34 mouse cellular contexts compared by ENCODE assay signal in the genomic region with DNA sequence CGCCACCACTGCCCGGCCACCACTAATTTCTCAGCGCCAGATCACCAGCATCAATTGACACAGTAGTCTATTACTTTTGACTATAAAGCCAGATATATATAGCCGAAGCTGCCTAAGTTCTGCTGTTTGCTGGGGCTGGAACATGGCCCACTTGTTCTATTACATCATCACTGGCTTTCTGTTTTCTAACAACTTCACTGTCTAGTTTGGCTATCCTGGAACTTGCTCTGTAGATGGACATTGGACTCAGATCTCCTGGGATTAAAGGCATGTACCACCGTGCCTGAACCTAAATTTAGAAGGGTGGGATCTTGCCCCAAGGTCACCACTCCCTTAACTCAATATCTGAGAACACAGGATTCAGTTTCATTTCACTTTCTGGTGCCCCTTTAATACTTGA. TPM values are rescaled to one million over a fixed set of nuclear protein-coding genes. Genes with fewer than 3 reads are reported as not detected.
"Had no signal": no experiment of that assay in that cellular context is flagged by ENCODE, and none has a peak within 500 bp of the region (broad histone marks: within the 10 kb centered on the region; RNA-seq: fewer than 3 reads in every experiment).

No protein-coding gene starts in this region.

- H3K9ac ChIP-seq: heart, embryonic 13.5 days; heart, embryonic 15.5 days; hindbrain, embryonic 13.5 days; hindbrain, embryonic 15.5 days; limb, embryonic 13.5 days; limb, embryonic 15.5 days had no signal

- H3K4me2 ChIP-seq: heart, embryonic 11.5 days; heart, embryonic 13.5 days; heart, embryonic 15.5 days; hindbrain, embryonic 13.5 days; hindbrain, embryonic 15.5 days; limb, embryonic 13.5 days; limb, embryonic 15.5 days had no signal

- H3K27ac ChIP-seq: heart, adult 2 months; heart, embryonic 13.5 days; heart, embryonic 15.5 days; hindbrain, embryonic 13.5 days; hindbrain, embryonic 15.5 days; hindbrain, postnatal 0 days; limb, embryonic 13.5 days; limb, embryonic 15.5 days had no signal

- ATAC-seq: forebrain, embryonic 16.5 days; hindbrain, postnatal 0 days; intestine, embryonic 16.5 days had no signal

- H3K4me1 ChIP-seq: heart, embryonic 13.5 days; heart, embryonic 15.5 days; hindbrain, embryonic 13.5 days; hindbrain, embryonic 15.5 days; limb, embryonic 13.5 days; limb, embryonic 15.5 days had no signal

- H3K4me3 ChIP-seq: heart, adult 2 months; heart, embryonic 13.5 days; heart, embryonic 15.5 days; hindbrain, embryonic 13.5 days; hindbrain, embryonic 15.5 days; limb, embryonic 13.5 days; limb, embryonic 15.5 days had no signal

- DNase-seq: gastrocnemius, postnatal 14 days; gastrocnemius, postnatal 36 days; heart, adult 11 months; heart, adult 2 months; heart, postnatal 14 days; heart, postnatal 36 days; kidney, adult 11 months; kidney, adult 8-10 months; kidney, postnatal 10 days; kidney, postnatal 36 days; layer of hippocampus, adult 9-11 months; layer of hippocampus, postnatal 36 days; left cerebral cortex, postnatal 4 days had no signal

- H3K9me3 ChIP-seq: heart, embryonic 13.5 days; heart, embryonic 15.5 days; hindbrain, embryonic 13.5 days; hindbrain, embryonic 15.5 days; limb, embryonic 13.5 days; limb, embryonic 15.5 days had no signal

- H3K27me3 ChIP-seq: heart, embryonic 13.5 days; heart, embryonic 15.5 days; hindbrain, embryonic 13.5 days; hindbrain, embryonic 15.5 days; limb, embryonic 13.5 days; limb, embryonic 15.5 days had no signal

RNA-seq across cellular contexts. Expression of gene Sox15, which starts 9.3 kb away (rescaled TPM):
- total RNA-seq: gastrocnemius, adult 18-20 months; gastrocnemius, adult 8-10 months; gastrocnemius, postnatal 14 days; gastrocnemius, postnatal 36 days; heart, adult 2 months; heart, postnatal 14 days; heart, postnatal 36 days; hindbrain, postnatal 0 days; layer of hippocampus, adult 18-20 months; layer of hippocampus, adult 8-10 months; layer of hippocampus, postnatal 36 days; left cerebral cortex, adult 18-20 months; left cerebral cortex, postnatal 10 days; left cerebral cortex, postnatal 25 days; left cerebral cortex, postnatal 4 days had no signal
- polyA plus RNA-seq: forebrain, embryonic 16.5 days; heart, adult 2 months; heart, embryonic 11.5 days; heart, embryonic 13.5 days; heart, embryonic 15.5 days; heart, postnatal 0 days; hindbrain, embryonic 11.5 days; hindbrain, embryonic 13.5 days; hindbrain, embryonic 15.5 days; intestine, embryonic 16.5 days; large intestine, adult 2 months had no signal

RNA-seq across cellular contexts. Expression of gene Sat2, which starts 24.0 kb away (rescaled TPM):
- total RNA-seq: hematopoietic stem cell, adult 5-6 weeks had no signal
